Comparison of ENCODE assay signal across 15 mouse cellular contexts in genomic region chr2:101986344-101987087, GRCm38 (mm10).
A peak's percentile ranks its signal among the peaks of the same experiment; 100 is the strongest.
DNase-seq lines count a peak whose midpoint lies in the region; ATAC-seq and TF ChIP-seq lines count a peak whose summit lies in the region.
"Had no signal": no experiment of that assay in that cellular context is flagged by ENCODE, and none has a peak within 500 bp of the region (broad histone marks: within the 10 kb centered on the region; RNA-seq: fewer than 3 reads in every experiment).

No protein-coding gene starts in this region.

- peaks cover 79% of the 10 kb centered on the region for H3K4me1 ChIP-seq in heart, embryonic 13.5 days
- peaks cover 29% of the 10 kb centered on the region for H3K4me1 ChIP-seq in lung, embryonic 14.5 days (ENCODE audit: insufficient read depth)
- H3K4me1 ChIP-seq in embryonic fibroblast, embryonic 13.5 days (ENCODE audit: control insufficient read depth, insufficient read depth, low read length): peaks cover 36% of the 10 kb centered on the region

- no peak for TF ChIP-seq CTCF in lung, embryonic 14.5 days (IDR thresholded peaks at IDR 0.05; ENCODE audit: low read depth)
- TF ChIP-seq CTCF in embryonic fibroblast, embryonic 13.5 days (IDR thresholded peaks at IDR 0.05; ENCODE audit: borderline replicate concordance, insufficient read depth, low read length): no peak

- no peaks in the 10 kb centered on the region for H3K36me3 ChIP-seq in heart, embryonic 13.5 days
- no peaks in the 10 kb centered on the region for H3K36me3 ChIP-seq in lung, embryonic 14.5 days (ENCODE audit: insufficient read depth)
- H3K36me3 ChIP-seq: embryonic facial prominence, embryonic 15.5 days; limb, embryonic 12.5 days had no signal

- no peaks in the 10 kb centered on the region for H3K9me3 ChIP-seq in heart, embryonic 13.5 days
- no peaks in the 10 kb centered on the region for H3K9me3 ChIP-seq in lung, embryonic 14.5 days (ENCODE audit: low read depth, low read length)
- H3K9me3 ChIP-seq: embryonic facial prominence, embryonic 15.5 days; limb, embryonic 12.5 days had no signal

- no peak overlapping the region for H3K9ac ChIP-seq in heart, embryonic 13.5 days
- no peak overlapping the region for H3K9ac ChIP-seq in lung, embryonic 14.5 days
- H3K9ac ChIP-seq: embryonic facial prominence, embryonic 15.5 days; limb, embryonic 12.5 days had no signal

- DNase-seq in heart, adult 9 months (ENCODE audit: low spot score in 2 of 2): no peak
- no peak for DNase-seq in lung, embryonic 14.5 days
- no peak for DNase-seq in lung, adult 18-20 months
- DNase-seq in NIH3T3 (ENCODE audit: low read depth): peak; percentile 77
- no peak for DNase-seq in urinary bladder, postnatal 36 days (ENCODE audit: low spot score in 2 of 2)
- DNase-seq: kidney, postnatal 14 days; layer of hippocampus, postnatal 36 days; lung, postnatal 14 days; midbrain, embryonic 14.5 days; right cerebral cortex, adult 18-20 months had no signal

- TF ChIP-seq POLR2A in embryonic fibroblast, embryonic 13.5 days (IDR thresholded peaks at IDR 0.05; ENCODE audit: low read depth, low read length): no peak

- peak overlapping the region; percentile 61 for H3K27ac ChIP-seq in heart, embryonic 13.5 days (replicated peaks)
- H3K27ac ChIP-seq in lung, embryonic 14.5 days (ENCODE audit: low read depth): peak overlapping the region; percentile 3; the same call in 1 of the 2 replicates
- peak overlapping the region; percentile 84 for H3K27ac ChIP-seq in embryonic fibroblast, embryonic 13.5 days (ENCODE audit: insufficient read depth, low read length)
- H3K27ac ChIP-seq: embryonic facial prominence, embryonic 15.5 days had no signal

- 57% methylated on average over 3 of the region's 3 CpGs for WGBS in heart, embryonic 13.5 days
- WGBS in lung, embryonic 14.5 days: 60% methylated on average over 3 of the region's 3 CpGs

- ATAC-seq in heart, embryonic 13.5 days (ENCODE audit: extremely low read depth, insufficient number of reproducible peaks, low FRiP score, low TSS enrichment): no peak
- ATAC-seq in lung, embryonic 14.5 days (ENCODE audit: insufficient read depth): no peak
- ATAC-seq: activated CD4-positive, CD25-positive, alpha-beta regulatory T cell, adult 4 months had no signal

- H3K4me2 ChIP-seq in heart, embryonic 13.5 days: no peak overlapping the region
- H3K4me2 ChIP-seq in lung, embryonic 14.5 days: no peak overlapping the region
- H3K4me2 ChIP-seq: embryonic facial prominence, embryonic 15.5 days; limb, embryonic 12.5 days had no signal

- H3K27me3 ChIP-seq in heart, embryonic 13.5 days (replicated peaks): no peaks in the 10 kb centered on the region
- H3K27me3 ChIP-seq in lung, embryonic 14.5 days (ENCODE audit: insufficient read depth, low read length): no peaks in the 10 kb centered on the region
- H3K27me3 ChIP-seq: embryonic facial prominence, embryonic 15.5 days; limb, embryonic 12.5 days had no signal

- H3K4me3 ChIP-seq in heart, embryonic 13.5 days: no peak overlapping the region
- H3K4me3 ChIP-seq in lung, embryonic 14.5 days (ENCODE audit: low read depth, low read length): no peak overlapping the region
- no peak overlapping the region for H3K4me3 ChIP-seq in embryonic fibroblast, embryonic 13.5 days (ENCODE audit: insufficient read depth, low read length)
- H3K4me3 ChIP-seq: embryonic facial prominence, embryonic 15.5 days; limb, embryonic 12.5 days had no signal

Comparison
In these comparisons a context has a peak if more than half of its experiments do, and no peak if none do; other contexts are left out.
1. H3K27ac ChIP-seq: peak in every context shown above with its lines; median percentile 84 in embryonic fibroblast, embryonic 13.5 days; 61 in heart, embryonic 13.5 days; 3 in lung, embryonic 14.5 days.